Mouse (Mus musculus) forebrain, embryonic 13.5 days (tissue): ENCODE measurements around the gene Mex3a. TPM values are rescaled to one million over a fixed set of nuclear protein-coding genes. Genes with fewer than 3 reads are reported as not detected.

Experiments used
- ATAC-seq: fragments of 200-750 bp; cut with Nextera tagmentation; 2 replicates; pipeline ENCODE4 v1.8.0; 2017
- H3K27ac ChIP-seq: fragments of 300-500 bp; sonication (generic); 2 replicates; pipeline ENCODE4 v1.5.1; 2015; ENCODE audit warnings: inconsistent platforms, mild to moderate bottlenecking, moderate library complexity
- H3K27me3 ChIP-seq: fragments of 300-500 bp; sonication (generic); 2 replicates; pipeline ENCODE4 v1.6.1; 2015; ENCODE audit warnings: mild to moderate bottlenecking, inconsistent platforms
- H3K36me3 ChIP-seq: fragments of 300-500 bp; sonication (generic); 2 replicates; pipeline ENCODE4 v1.6.1; 2015; ENCODE audit warnings: mild to moderate bottlenecking, inconsistent platforms; ENCODE audit not compliant: poor library complexity, severe bottlenecking
- H3K4me1 ChIP-seq: fragments of 300-500 bp; sonication (generic); 2 replicates; pipeline ENCODE4 v1.6.1; 2015; ENCODE audit warnings: inconsistent platforms
- H3K4me2 ChIP-seq: fragments of 300-500 bp; sonication (generic); 2 replicates; pipeline ENCODE4 v1.6.1; 2015; ENCODE audit warnings: inconsistent platforms, mild to moderate bottlenecking, moderate library complexity
- H3K4me3 ChIP-seq: fragments of 300-500 bp; sonication (generic); 2 replicates; pipeline ENCODE4 v1.5.1; 2015; ENCODE audit warnings: mild to moderate bottlenecking, inconsistent platforms
- H3K9ac ChIP-seq: fragments of 300-500 bp; sonication (generic); 2 replicates; pipeline ENCODE4 v1.6.1; 2015; ENCODE audit warnings: mild to moderate bottlenecking, inconsistent platforms
- H3K9me3 ChIP-seq: fragments of 300-500 bp; sonication (generic); replicated peaks from 2 replicates; pipeline ENCODE4 v1.6.1; 2016; ENCODE audit warnings: inconsistent platforms
- WGBS: fragments of 180-500 bp; shearing (Covaris S2); methylation state at CpG from one replicate; pipeline ENCODE4 v1.1.7; 2015; 5-methylcytosine and 5-hydroxymethylcytosine counted together
- polyA plus RNA-seq: library from polyadenylated mRNA; unstranded; fragments of >200 nt; fragmentation: Nextera tagmentation; extraction: Ambion mirVana; gene quantifications from 2 replicates; pipeline ENCODE4 v1.2.1, GENCODE M21; 2015

Gene Mex3a
- polyA plus RNA-seq, 1 experiment from 2014 or later = 52.6 TPM

DNA sequence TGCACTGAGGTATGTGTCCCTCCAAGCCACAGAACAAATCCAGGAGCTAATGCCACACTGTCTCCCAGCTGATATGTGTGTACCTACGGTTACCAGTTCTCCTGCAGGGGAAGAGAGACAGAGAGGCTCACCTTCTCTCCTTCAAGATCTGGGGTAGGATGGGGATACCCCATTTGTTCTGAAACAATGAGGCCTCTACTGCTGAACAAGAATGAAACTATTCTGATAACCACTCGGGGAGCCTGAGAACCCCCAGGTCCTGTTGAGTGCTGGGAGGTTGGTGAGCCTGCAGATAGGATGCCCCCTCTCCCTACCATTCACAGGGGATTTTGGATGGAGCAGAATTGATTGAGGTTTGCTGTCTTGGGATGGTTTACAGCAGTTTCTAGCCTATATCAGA is 12.1 kb upstream of the Mex3a start:
- H3K9ac ChIP-seq = no peak overlapping the region
- WGBS = 84% methylated on average over 2 of the region's 2 CpGs
- no peak overlapping the region for H3K4me3 ChIP-seq
- ATAC-seq = no peak
- H3K27me3 ChIP-seq = no peaks in the 10 kb centered on the region
- H3K4me2 ChIP-seq = no peak overlapping the region
- H3K36me3 ChIP-seq = peaks cover 26% of the 10 kb centered on the region
- H3K27ac ChIP-seq = no peak overlapping the region
- 0 out of 2 replicates have a peak, but pooled peaks cover 9% of the 10 kb centered on the region for H3K4me1 ChIP-seq
- no peaks in the 10 kb centered on the region for H3K9me3 ChIP-seq

DNA sequence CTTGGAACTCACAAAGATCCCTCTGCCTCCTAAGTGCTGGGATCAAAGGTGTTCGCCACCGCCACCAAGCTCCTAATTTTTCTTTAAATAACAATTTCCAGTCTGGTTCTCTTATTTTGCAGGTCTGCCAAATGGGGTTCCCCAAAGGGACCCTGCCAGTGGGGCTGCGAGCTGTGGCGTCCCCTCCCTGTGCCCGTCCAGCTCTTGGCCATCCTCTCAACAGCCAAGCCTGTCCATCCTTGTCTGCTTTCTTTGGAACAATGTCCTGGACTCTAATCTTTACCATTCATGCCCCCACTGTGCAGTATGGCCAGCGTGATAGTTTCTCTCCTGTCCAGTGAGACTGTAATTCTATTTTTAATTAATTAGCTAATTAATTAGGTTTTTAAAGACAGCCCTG is 11.0 kb upstream of the Mex3a start:
- Histone ChIP-seq H3K27ac (no peak overlapping the region), H3K4me1 (peaks cover 15% of the 10 kb centered on the region), H3K27me3 (no peaks in the 10 kb centered on the region), H3K4me3 (no peak overlapping the region), H3K9ac (no peak overlapping the region), H3K9me3 (no peaks in the 10 kb centered on the region), H3K4me2 (no peak overlapping the region), H3K36me3 (peaks cover 29% of the 10 kb centered on the region)
- no peak for ATAC-seq
- 89% methylated on average over 6 of the region's 6 CpGs for WGBS

DNA sequence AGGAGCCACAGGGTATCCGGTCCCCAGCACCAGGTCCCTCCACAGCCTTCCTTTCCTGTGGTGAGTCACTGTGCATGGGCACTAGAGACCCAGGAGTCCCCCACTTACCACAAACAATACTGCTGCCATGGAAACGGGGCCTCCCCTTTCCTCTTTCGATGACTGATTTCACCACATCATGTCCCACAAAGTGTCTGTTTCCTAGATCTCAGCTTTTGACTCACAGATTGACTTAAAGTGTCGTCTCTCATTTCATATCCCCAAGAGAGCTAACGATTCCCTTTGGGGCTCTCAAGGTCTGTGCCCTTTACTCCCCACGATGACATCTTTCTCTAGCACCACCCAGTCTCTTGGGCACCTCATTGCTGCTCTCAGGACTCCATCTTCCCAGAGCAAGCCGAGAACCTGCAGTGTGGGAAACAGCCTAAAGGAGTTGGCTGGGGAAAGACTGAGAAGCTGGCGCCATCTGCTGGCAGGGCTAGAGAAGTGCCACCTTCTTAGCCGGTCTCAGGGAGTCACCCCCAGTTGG is 10.3 kb upstream of the Mex3a start:
- H3K9me3 ChIP-seq = no peaks in the 10 kb centered on the region
- H3K27me3 ChIP-seq = no peaks in the 10 kb centered on the region
- no peak overlapping the region for H3K4me3 ChIP-seq
- no peak overlapping the region for H3K4me2 ChIP-seq
- H3K27ac ChIP-seq = no peak overlapping the region
- H3K9ac ChIP-seq = no peak overlapping the region
- ATAC-seq = peak; percentile 39; the same call in 1 of the 2 replicates
- peaks cover 29% of the 10 kb centered on the region for H3K36me3 ChIP-seq
- H3K4me1 ChIP-seq = peaks cover 22% of the 10 kb centered on the region
- WGBS = 37% methylated on average over 9 of the region's 9 CpGs

DNA sequence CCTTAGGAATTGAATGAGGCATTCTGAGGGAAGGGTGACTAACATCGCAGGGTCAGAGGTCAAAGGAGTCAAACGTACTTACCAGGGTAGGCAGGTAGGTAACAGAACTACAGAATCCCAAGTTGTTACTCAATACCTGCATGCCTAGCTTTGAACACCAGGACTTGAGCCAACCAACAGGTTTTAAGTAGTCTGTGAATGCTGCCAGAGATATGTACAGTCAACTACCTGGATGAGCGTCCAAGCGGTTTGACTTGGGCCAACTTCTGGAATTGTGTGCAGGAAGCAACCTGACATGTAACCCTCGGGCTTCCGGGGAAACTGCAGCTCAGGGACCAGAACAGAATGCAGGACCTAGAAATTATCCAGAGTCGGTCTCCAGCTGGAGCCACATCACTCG is 9.2 kb upstream of the Mex3a start:
- Histone ChIP-seq H3K27ac (no peak overlapping the region), H3K9me3 (no peaks in the 10 kb centered on the region), H3K27me3 (no peaks in the 10 kb centered on the region), H3K4me1 (peaks cover 34% of the 10 kb centered on the region), H3K4me2 (no peak overlapping the region), H3K4me3 (no peak overlapping the region), H3K36me3 (peaks cover 29% of the 10 kb centered on the region), H3K9ac (no peak overlapping the region)
- ATAC-seq = no peak
- WGBS = 90% methylated on average over 8 of the region's 8 CpGs

DNA sequence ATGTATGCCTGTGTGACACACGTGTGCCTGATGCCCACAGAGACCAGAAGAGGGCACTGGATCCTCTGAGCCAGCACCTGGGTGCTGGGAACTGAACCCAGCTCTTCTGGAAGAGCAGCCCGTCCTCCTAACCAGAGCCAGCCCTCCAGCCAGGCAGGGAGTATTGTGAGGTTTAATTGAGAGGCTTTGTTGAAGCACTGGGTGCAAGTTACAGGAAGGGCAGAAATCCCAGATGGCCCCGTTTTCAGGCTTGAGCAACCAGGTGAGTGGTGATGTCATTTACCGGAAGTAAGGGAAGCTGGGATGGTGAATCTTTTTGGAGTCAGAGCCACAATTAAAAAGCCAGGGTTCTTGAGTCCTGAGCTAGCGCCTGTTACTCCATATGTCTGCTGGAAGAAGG is 7.2 kb upstream of the Mex3a start:
- H3K27ac ChIP-seq = no peak overlapping the region
- H3K36me3 ChIP-seq = peaks cover 29% of the 10 kb centered on the region
- WGBS = 85% methylated on average over 5 of the region's 5 CpGs
- no peak overlapping the region for H3K9ac ChIP-seq
- no peak for ATAC-seq
- H3K4me1 ChIP-seq = peaks cover 54% of the 10 kb centered on the region
- H3K4me2 ChIP-seq = no peak overlapping the region
- H3K4me3 ChIP-seq = no peak overlapping the region
- no peaks in the 10 kb centered on the region for H3K27me3 ChIP-seq
- H3K9me3 ChIP-seq = no peaks in the 10 kb centered on the region

DNA sequence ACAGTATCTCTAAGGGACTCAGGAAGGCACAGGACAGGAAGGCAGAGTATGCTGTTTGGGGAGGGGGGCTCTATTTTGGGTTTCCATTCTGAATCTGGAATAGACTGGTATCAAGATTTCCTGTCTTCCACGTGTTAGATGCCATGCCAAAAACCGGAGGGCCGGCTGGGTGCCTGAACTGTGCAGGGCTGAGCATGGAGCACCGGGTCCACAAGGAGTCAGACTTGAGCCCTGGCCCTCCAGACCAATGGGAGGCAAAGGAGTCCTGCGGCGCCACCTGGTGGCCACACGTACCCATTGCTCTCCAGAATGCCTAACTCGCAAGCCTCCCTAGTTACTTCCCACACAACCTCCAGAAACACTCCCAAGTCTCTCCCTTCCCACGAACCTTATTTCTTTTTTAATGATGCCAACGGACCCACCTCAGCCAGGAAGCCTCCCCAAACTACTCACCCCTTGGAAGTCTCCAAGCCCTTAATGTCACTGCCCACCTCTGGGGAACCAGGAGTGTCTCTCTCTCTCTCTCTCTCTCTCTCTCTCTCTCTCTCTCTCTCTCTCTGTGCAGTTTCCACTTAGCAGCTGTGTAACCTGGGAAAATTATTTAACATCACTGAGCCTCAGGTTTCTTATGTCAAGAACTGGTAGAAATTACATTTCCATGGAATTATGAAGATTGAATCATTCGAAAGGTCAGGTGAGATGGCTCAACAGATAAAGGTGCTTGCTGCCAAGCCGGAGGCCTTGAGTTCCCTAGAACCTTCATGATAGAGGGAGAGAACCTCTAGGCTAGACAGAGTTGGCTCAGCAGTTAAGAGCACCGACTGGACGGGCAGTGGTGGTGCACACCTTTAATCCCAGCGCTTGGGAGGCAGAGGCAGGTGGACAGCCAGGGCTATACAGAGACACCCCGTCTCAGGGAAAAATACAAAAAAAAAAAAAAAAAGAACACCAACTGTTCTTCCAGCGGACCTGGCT is 5.8 kb upstream of the Mex3a start:
- no peaks in the 10 kb centered on the region for H3K27me3 ChIP-seq
- WGBS = 34% methylated on average over 17 of the region's 17 CpGs
- peak; percentile 67 for ATAC-seq

DNA sequence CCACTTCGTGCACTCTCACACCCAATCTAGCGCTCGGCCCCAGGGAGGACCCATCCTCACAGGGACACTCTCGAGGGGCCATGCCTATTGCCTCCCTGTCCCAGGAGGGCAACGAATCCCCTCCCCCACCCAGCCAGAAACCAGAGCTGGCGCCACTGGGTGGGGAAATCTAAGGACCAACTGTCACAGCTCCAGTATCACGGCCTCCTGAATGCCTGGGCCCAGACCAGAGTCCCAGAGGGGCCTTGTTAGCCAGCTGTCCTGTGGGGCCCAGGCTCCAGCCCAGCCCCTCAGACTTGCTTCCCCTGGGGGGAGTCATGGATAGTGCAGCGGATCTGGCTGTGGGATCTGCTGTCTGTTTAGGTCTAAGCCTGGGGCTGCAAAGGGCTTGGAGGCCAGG is 4.6 kb upstream of the Mex3a start:
- no peak for ATAC-seq
- peaks cover 61% of the 10 kb centered on the region for H3K4me1 ChIP-seq

More for the DNA sequence above, 5.8 kb upstream of the Mex3a start:
- Histone ChIP-seq H3K4me3 (peak overlapping the region; percentile 7; the same call in 1 of the 2 replicates), H3K9me3 (no peaks in the 10 kb centered on the region), H3K4me1 (peaks cover 61% of the 10 kb centered on the region), H3K27ac (peak overlapping the region; percentile 59), H3K4me2 (peak overlapping the region; percentile 44), H3K9ac (peak overlapping the region; percentile 55), H3K36me3 (peaks cover 29% of the 10 kb centered on the region)

DNA sequence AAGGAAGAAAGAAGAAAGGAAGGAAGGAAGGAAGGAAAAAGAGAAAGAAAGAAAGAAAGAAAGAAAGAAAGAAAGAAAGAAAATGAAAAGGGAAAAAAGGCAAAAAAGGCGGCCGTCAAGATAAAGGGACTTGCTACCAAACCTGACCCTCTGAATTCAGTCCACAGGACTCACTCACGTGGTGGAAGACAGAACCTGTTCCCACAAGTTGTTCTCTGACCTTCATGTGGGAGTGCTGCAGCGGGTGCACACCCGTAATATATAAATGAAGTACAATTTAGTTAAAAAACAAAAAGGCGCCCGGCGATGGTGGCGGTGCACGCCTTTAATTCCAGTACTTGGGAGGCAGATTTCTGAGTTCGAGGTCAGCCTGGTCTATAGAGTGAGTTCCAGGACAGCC is 3.5 kb upstream of the Mex3a start:
- Histone ChIP-seq H3K9me3 (no peaks in the 10 kb centered on the region), H3K27ac (peak overlapping the region; percentile 99; the same call in 1 of the 2 replicates), H3K4me1 (peaks cover 60% of the 10 kb centered on the region), H3K9ac (peak overlapping the region; percentile 100; the same call in 1 of the 2 replicates), H3K4me2 (peak overlapping the region; percentile 99), H3K4me3 (no peak overlapping the region), H3K27me3 (no peaks in the 10 kb centered on the region), H3K36me3 (peaks cover 18% of the 10 kb centered on the region)
- no peak for ATAC-seq
- 81% methylated on average over 11 of the region's 11 CpGs for WGBS

More for the DNA sequence above, 4.6 kb upstream of the Mex3a start:
- Histone ChIP-seq H3K27me3 (no peaks in the 10 kb centered on the region), H3K4me2 (peak overlapping the region; percentile 99), H3K9ac (peak overlapping the region; percentile 62), H3K27ac (peak overlapping the region; percentile 78), H3K4me3 (peak overlapping the region; percentile 20), H3K36me3 (peaks cover 29% of the 10 kb centered on the region), H3K9me3 (no peaks in the 10 kb centered on the region)
- 28% methylated on average over 8 of the region's 8 CpGs for WGBS

DNA sequence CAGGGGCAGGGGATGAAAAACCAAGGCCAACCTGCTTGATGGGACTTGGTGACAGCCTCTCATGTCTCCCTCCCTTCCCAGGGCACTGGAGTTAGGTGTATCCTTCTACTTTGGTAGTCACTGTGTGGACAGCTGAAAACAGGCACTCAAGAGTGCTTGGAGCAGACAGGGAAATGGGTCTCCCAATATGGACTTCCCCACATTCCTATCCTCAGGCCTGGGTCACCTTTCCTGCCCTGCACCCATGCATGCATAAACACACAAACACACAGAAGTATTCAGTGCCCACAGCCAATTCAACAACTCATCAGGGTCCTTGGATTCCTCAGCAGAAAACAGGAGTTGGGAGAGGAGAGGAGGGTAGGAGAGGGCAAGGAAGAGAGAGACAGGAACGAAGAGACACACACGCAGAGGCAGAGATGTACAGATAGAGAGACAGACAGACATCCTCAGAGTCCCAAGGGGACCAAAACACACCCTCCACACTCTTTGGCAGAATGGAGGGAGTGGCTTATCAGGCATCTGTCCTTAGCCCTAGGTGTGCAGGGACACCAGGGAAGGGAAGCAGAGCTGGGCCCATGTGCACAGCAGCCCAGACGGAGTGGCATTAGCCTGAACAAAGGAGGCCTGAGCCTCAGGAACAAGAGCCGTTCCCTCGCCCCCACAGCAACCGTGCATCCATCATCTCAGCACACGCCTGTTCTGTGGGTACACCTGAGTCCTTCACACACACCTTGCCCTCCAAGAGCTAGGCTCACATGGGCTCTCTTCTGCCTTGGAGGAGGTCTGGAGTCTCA is 2.8 kb upstream of the Mex3a start:
- H3K36me3 ChIP-seq = peaks cover 13% of the 10 kb centered on the region
- ATAC-seq = no peak
- H3K4me2 ChIP-seq = peak overlapping the region; percentile 99
- 32% methylated on average over 6 of the region's 7 CpGs for WGBS
- H3K27me3 ChIP-seq = no peaks in the 10 kb centered on the region
- H3K9me3 ChIP-seq = no peaks in the 10 kb centered on the region
- peaks cover 59% of the 10 kb centered on the region for H3K4me1 ChIP-seq
- peak overlapping the region; percentile 100 for H3K9ac ChIP-seq
- peak overlapping the region; percentile 97 for H3K4me3 ChIP-seq
- H3K27ac ChIP-seq = peak overlapping the region; percentile 99

DNA sequence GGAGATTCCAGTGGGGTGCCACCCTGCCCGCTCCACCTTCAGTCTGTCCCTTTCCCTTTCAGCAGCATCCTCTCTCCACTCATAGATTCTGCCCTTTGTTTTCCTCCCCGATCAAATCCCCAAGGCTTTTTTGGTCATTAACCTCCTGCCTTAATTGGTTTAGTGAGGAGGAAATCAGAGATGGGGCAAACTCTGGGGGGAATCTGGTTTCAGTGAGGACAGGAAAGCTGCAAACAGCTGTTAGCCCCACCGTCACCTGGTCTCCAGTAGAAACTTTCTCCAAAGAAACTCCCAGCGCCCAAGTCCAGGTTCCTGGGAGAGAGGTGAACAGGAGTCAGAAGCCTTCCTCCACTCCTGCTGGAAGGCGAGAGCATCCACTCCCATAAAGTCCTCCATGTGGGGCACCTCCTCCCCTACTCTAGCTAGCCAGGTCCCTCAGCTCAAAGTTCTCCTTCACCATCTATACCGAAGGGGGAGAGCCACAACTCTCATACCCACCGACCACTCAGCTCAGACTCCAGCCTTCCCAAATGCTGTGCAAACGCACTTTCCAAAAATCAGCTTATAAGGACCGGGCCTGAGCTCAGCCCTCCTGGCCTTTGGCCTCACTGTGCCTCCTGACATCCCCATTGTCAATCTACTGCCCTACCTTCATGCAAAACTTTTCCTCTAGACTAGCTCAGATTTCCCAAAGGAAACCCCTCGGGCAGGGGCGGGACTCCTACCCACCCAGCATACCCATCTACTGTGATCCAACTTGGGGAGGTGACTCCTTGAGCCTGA is 1.9 kb upstream of the Mex3a start:
- H3K4me1 ChIP-seq = peaks cover 67% of the 10 kb centered on the region
- peak overlapping the region; percentile 100 for H3K9ac ChIP-seq
- peaks cover 10% of the 10 kb centered on the region for H3K36me3 ChIP-seq
- H3K27ac ChIP-seq = peak overlapping the region; percentile 99
- no peaks in the 10 kb centered on the region for H3K27me3 ChIP-seq
- WGBS = 0% methylated on average over 11 of the region's 11 CpGs
- peak overlapping the region; percentile 97 for H3K4me3 ChIP-seq
- H3K9me3 ChIP-seq = no peaks in the 10 kb centered on the region
- no peak for ATAC-seq
- peak overlapping the region; percentile 99 for H3K4me2 ChIP-seq
